Mouse (Mus musculus) midbrain, embryonic 16.5 days (tissue): ENCODE data around the gene Rgs16. TPM values are rescaled to one million over a fixed set of nuclear protein-coding genes. Genes with fewer than 3 reads are reported as not detected.

Experiments
- ATAC-seq: fragments of 200-750 bp; cut with Nextera tagmentation; 2 replicates; pipeline ENCODE4 v1.8.0; 2017; ENCODE audit warnings: moderate TSS enrichment
- H3K27ac ChIP-seq: fragments of 300-500 bp; sonication (generic); 2 replicates; pipeline ENCODE4 v1.5.1; 2014; ENCODE audit warnings: mild to moderate bottlenecking, low read length, mixed read lengths
- H3K27me3 ChIP-seq: fragments of 300-500 bp; sonication (generic); 2 replicates; pipeline ENCODE4 v1.6.1; 2014; ENCODE audit warnings: low read depth, low read length, mixed read lengths; ENCODE audit not compliant: control insufficient read depth, insufficient read depth
- H3K36me3 ChIP-seq: fragments of 300-500 bp; sonication (generic); 2 replicates; pipeline ENCODE4 v1.6.1; 2014; ENCODE audit warnings: mild to moderate bottlenecking, low read length, moderate library complexity, mixed read lengths; ENCODE audit not compliant: control insufficient read depth, insufficient read depth
- H3K4me1 ChIP-seq: fragments of 300-500 bp; sonication (generic); 2 replicates; pipeline ENCODE4 v1.6.1; 2014; ENCODE audit warnings: mild to moderate bottlenecking, low read length, mixed read lengths; ENCODE audit not compliant: control insufficient read depth, insufficient read depth
- H3K4me2 ChIP-seq: fragments of 300-500 bp; sonication (generic); 2 replicates; pipeline ENCODE4 v1.6.1; 2014; ENCODE audit warnings: mild to moderate bottlenecking, low read length, mixed read lengths
- H3K4me3 ChIP-seq: fragments of 300-500 bp; sonication (generic); 2 replicates; pipeline ENCODE4 v1.5.1; 2014; ENCODE audit warnings: low read depth, mild to moderate bottlenecking, low read length, moderate library complexity, mixed read lengths
- H3K9ac ChIP-seq: fragments of 300-500 bp; sonication (generic); 2 replicates; pipeline ENCODE4 v1.6.1; 2014; ENCODE audit warnings: low read depth, low read length, mixed read lengths
- H3K9me3 ChIP-seq: fragments of 300-500 bp; sonication (generic); replicated peaks from 2 replicates; pipeline ENCODE4 v1.6.1; 2014; ENCODE audit warnings: mild to moderate bottlenecking, low read length, mixed read lengths; ENCODE audit not compliant: control insufficient read depth, poor library complexity, severe bottlenecking
- WGBS: fragments of 180-500 bp; shearing (Covaris S2); extraction: QIAGEN DNeasy Blood & Tissue Kit; methylation state at CpG from one replicate; pipeline ENCODE4 v1.1.7; 2014; 5-methylcytosine and 5-hydroxymethylcytosine counted together
- polyA plus RNA-seq: library from polyadenylated mRNA; unstranded; fragments of >200 nt; fragmentation: Nextera tagmentation; extraction: Ambion mirVana; gene quantifications from 2 replicates; pipeline ENCODE4 v1.2.1, GENCODE M21; 2015

Gene Rgs16
- polyA plus RNA-seq, 1 experiment from 2014 or later, result 21.8 TPM

DNA sequence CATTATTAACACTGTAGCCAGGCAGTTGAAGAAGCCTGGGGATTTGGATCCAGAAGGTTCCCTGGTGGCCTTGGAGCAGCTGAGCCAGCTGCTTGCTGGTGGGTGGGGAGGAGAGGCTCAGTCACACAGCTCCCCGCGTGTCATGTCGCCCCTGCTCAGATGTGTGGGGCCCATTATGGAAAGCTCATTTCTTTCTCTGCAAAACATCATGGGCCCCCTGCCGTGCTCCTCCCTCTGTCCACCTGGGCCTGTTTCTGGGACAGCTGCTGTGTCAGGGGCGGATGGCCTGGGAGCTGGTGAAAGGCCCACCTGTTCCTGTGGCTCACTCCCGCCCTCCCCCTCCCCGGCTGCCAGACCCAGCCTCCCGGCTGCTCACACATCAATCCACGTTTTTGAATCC lies 7.0 kb upstream of the Rgs16 start:
- no peak overlapping the region for H3K4me2 ChIP-seq
- no peaks in the 10 kb centered on the region for H3K9me3 ChIP-seq
- H3K9ac ChIP-seq, result 0 out of 2 replicates have a peak overlapping the region, but pooled peaks have one; percentile 27
- no peak for ATAC-seq
- H3K27me3 ChIP-seq, result no peaks in the 10 kb centered on the region
- H3K4me3 ChIP-seq, result no peak overlapping the region
- WGBS, result 35% methylated on average over 9 of the region's 9 CpGs
- no peak overlapping the region; the same call in 1 of the 2 replicates for H3K27ac ChIP-seq
- peaks cover 30% of the 10 kb centered on the region for H3K4me1 ChIP-seq
- no peaks in the 10 kb centered on the region for H3K36me3 ChIP-seq

DNA sequence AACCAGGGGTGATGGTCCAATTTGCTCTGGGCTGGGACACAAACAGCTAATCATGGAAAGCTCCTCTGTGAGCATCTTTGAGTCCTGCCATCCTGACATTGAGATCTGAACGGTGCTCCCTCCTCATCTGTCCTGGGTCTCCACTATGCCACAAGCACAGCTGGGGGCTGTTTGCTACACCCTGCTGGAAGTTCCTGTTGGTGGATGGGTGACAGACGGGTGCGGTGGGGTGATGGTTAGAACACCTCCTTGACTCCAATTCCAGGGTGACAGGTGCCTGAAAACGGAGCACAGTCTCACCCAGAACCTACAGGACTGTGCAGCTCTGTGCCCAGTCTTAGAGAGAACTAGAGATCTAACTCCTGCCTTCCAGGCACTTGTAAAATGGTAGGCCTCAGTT lies 5.3 kb upstream of the Rgs16 start:
- Histone ChIP-seq H3K27ac (no peak overlapping the region), H3K4me1 (peaks cover 33% of the 10 kb centered on the region), H3K27me3 (no peaks in the 10 kb centered on the region), H3K9me3 (no peaks in the 10 kb centered on the region), H3K9ac (no peak overlapping the region), H3K4me2 (no peak overlapping the region), H3K36me3 (no peaks in the 10 kb centered on the region), H3K4me3 (no peak overlapping the region)
- no peak for ATAC-seq
- WGBS, result 94% methylated on average over 4 of the region's 4 CpGs

DNA sequence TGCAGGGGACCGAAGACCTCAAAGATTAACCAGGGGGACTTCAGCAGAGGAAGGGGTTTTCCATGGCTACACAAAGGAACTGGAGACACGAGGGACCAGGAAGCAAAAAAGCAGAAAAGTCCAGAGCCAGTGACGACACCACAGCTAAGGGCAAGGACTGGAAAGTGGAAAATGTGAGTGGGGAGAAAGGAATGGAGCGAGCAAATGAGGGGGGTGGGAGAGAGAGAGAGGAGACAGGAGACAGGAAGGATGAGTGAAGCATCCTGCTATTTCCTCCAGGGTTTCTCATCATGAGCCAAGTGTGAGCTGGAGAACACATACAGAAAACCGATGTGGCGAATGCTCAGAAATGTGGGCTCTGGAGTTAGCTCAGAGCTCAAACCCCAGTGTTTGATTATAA lies 4.1 kb upstream of the Rgs16 start:
- H3K4me1 ChIP-seq, result peaks cover 36% of the 10 kb centered on the region
- no peak for ATAC-seq
- H3K9me3 ChIP-seq, result no peaks in the 10 kb centered on the region
- WGBS, result 58% methylated on average over 6 of the region's 6 CpGs
- H3K36me3 ChIP-seq, result no peaks in the 10 kb centered on the region
- H3K4me3 ChIP-seq, result no peak overlapping the region
- H3K27ac ChIP-seq, result peak overlapping the region; percentile 73; the same call in 1 of the 2 replicates
- no peak overlapping the region for H3K4me2 ChIP-seq
- no peaks in the 10 kb centered on the region for H3K27me3 ChIP-seq
- no peak overlapping the region for H3K9ac ChIP-seq

DNA sequence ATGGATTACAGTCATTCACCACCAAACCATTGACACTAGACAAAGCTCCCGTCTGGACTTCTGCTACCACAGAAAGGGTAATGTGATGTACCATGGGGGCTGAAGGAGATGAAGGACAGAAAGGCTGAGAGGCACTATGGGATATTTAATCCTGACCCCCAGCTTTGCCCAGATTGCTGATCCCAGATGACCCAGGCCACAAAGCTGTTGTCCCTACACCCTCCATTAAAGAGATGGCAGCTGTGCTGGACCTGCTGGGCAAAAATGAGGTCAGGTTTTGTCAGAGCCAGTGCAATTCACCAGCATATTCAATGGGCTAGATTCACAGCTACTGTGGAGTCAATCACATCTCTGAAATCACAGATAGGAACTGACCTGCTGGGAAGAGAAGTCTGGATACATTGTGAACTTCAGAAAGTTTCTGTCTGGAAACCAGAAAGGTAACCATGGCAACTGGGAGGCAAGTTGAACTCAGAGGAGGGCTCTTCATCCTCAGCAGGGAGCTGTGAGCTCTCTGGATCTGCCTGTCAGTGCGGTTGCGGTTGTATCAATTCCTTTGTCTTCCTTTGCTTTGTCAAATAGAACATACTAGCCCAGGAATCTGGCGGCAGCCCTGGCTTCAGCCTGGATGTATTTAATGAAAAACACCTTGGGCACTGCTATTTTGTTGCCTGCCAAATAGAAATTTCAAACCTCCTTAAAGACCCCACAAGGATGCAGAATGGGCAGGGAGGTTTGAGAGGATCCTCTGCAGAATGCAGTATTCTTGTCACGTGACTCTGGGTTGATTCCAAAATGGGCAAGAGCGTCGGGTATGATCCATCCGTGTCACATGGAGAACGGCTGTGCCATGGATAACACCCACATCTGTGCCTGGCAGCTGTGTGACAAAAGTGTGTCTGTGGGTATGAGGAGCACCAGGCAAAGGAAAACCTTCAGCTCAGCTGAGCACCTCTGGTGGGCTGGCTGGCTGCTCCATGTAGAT lies 2.8 kb upstream of the Rgs16 start:
- no peaks in the 10 kb centered on the region for H3K9me3 ChIP-seq
- no peak overlapping the region for H3K4me3 ChIP-seq
- H3K27me3 ChIP-seq, result no peaks in the 10 kb centered on the region
- peak overlapping the region; percentile 22 for H3K4me2 ChIP-seq
- H3K27ac ChIP-seq, result peak overlapping the region; percentile 84
- H3K9ac ChIP-seq, result peak overlapping the region; percentile 22; the same call in 1 of the 2 replicates
- H3K36me3 ChIP-seq, result no peaks in the 10 kb centered on the region
- ATAC-seq, result peak; percentile 63
- 11% methylated on average over 9 of the region's 9 CpGs for WGBS
- peaks cover 42% of the 10 kb centered on the region for H3K4me1 ChIP-seq

DNA sequence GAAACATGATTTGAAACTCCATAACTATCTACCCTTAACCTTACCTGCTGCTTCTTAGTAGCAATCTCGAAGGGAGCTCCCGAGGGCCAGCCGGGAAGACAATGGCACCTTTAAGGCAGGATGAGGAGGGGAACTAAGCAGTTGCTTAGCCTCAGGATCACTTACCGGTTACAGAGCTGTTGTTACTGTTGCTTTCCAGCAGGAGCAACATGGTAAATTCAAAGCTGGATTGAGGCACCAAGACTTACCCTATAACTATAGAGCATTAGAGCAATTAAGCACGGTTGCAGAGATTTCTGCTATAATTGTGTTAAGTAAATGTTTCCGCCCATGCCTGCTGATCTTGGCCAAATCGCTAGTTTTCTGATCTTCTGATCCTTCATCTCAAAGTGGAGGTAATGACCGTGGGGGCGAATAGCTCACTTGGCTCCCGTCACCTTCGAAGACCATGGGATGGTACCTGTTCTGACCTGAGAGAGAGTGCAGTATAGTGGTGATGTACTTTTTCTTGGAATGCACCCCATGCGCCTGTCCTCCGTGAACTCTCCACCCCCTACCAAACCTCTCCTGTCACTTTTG lies 623 bp upstream of the Rgs16 start:
- WGBS, result 16% methylated on average over 13 of the region's 13 CpGs
- peaks cover 45% of the 10 kb centered on the region for H3K4me1 ChIP-seq
- H3K27ac ChIP-seq, result no peak overlapping the region
- H3K27me3 ChIP-seq, result no peaks in the 10 kb centered on the region
- peak overlapping the region; percentile 75 for H3K4me2 ChIP-seq
- H3K9me3 ChIP-seq, result no peaks in the 10 kb centered on the region
- no peak overlapping the region; the same call in 1 of the 2 replicates for H3K9ac ChIP-seq
- ATAC-seq, result no peak
- H3K4me3 ChIP-seq, result peak overlapping the region; percentile 47
- no peaks in the 10 kb centered on the region for H3K36me3 ChIP-seq

DNA sequence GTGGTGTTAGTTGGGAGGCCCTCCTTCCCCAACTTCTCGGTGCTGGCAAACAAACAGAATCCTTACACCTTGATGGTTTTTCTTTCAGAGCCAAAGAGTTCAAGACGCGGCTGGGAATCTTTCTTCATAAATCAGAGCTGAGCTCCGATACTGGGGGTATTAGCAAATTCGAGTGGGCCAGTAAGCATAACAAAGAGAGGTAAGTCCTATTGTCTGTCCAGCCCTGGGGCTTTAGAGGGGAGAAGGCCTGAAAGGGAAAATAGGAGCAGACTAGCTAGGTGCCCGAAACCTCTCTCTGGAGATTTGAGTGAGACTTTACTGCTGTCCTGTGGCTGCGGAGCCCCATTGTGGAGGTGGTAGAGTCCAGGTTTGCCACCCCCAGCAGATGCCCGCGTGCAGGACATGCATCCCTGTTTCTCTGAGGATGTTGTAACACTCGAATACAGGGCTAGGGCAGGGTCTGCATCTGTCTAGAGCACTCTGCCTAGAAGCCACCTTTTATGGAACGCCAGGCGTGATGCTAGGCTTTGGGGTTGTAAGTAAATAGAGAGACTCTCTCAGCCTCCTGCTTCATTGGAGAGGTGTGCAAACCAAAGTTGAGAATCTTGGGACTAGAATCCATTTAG lies 739 bp downstream of the Rgs16 start:
- no peaks in the 10 kb centered on the region for H3K27me3 ChIP-seq
- no peaks in the 10 kb centered on the region for H3K36me3 ChIP-seq
- no peaks in the 10 kb centered on the region for H3K9me3 ChIP-seq
- ATAC-seq, result no peak
- H3K4me3 ChIP-seq, result peak overlapping the region; percentile 47
- WGBS, result 18% methylated on average over 12 of the region's 12 CpGs
- peak overlapping the region; percentile 64 for H3K9ac ChIP-seq
- no peak overlapping the region for H3K27ac ChIP-seq
- H3K4me1 ChIP-seq, result peaks cover 46% of the 10 kb centered on the region
- H3K4me2 ChIP-seq, result peak overlapping the region; percentile 75

DNA sequence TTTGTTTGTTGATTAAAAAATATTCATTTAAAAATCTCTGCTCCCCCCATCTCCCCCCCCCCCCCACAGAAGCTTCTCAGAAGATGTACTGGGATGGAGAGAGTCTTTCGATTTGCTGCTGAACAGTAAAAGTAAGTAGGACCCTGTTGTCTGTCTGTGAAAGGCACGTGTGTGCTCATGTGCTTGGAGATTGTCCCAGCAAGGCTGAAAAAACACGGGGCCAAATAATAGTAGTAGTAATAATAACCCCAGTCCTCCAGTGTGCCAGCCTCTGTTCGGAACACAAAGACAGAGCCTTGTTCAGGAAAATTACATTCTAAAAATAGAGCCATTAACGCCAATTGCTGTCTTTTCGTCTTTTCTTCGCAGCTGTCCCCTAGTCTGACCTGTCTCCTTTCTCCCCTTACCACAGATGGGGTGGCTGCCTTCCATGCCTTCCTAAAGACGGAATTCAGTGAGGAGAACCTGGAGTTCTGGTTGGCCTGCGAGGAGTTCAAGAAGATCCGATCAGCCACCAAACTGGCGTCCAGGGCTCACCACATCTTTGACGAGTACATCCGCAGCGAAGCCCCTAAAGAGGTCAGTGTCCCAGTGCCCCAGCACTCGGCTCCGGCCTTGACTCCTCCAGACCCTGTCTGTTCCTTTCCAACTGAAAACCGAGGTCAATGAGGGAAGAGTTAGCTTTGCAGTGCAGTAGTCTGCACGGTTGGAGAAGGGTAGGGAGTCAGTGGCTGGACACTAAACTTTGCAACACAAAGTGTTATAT lies 1.6 kb downstream of the Rgs16 start:
- Histone ChIP-seq H3K4me1 (peaks cover 42% of the 10 kb centered on the region), H3K27ac (no peak overlapping the region), H3K27me3 (no peaks in the 10 kb centered on the region), H3K9me3 (no peaks in the 10 kb centered on the region), H3K4me3 (peak overlapping the region; percentile 47), H3K36me3 (no peaks in the 10 kb centered on the region), H3K4me2 (peak overlapping the region; percentile 75), H3K9ac (no peak overlapping the region)
- 51% methylated on average over 18 of the region's 18 CpGs for WGBS
- ATAC-seq, result no peak

DNA sequence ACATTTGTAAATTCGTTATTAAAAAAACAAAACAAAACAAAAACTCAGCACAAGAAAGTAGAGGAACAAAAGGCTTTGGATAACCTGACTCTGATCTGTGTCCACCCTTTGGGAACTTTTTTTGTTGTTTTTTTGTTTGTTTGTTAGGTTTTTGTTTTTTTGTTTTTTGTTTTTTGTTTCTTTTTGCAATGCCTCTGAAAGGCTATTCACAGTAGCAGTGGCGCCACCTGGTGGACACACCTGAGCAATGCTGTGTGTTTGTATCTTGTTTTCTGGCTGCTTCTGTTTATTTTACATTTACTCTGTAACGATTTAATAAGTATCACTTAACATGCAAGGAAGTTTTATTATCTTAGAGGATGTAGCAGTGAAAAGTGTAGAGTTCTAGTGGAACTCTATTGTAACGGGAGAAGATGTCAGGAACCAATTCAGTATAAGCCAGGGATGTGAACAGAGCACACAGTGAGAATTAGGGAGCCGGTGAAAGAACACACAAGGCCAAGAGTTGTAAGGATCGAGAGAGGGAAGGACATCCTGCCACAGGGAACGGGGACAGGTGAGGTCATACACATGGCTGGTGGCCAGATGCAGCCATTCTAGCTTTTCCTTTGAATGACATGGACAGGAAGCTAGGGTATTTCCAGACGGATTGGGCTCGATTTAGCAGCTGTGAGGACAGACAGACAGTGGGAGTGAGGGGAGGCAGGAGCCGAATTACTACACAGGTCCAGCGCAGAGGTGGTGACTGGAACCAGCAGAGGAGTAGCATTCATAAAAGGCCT lies 2.4 kb downstream of the Rgs16 start:
- Histone ChIP-seq H3K4me3 (peak overlapping the region; percentile 47; the same call in 1 of the 2 replicates), H3K27me3 (no peaks in the 10 kb centered on the region), H3K4me1 (peaks cover 35% of the 10 kb centered on the region), H3K9ac (no peak overlapping the region), H3K36me3 (no peaks in the 10 kb centered on the region), H3K27ac (no peak overlapping the region), H3K9me3 (no peaks in the 10 kb centered on the region), H3K4me2 (peak overlapping the region; percentile 75)
- 61% methylated on average over 11 of the region's 11 CpGs for WGBS
- no peak for ATAC-seq
